Mouse (Mus musculus): ENCODE data around the gene Uso1. TPM values are rescaled to one million over a fixed set of nuclear protein-coding genes. Genes with fewer than 3 reads are reported as not detected.

Gene Uso1
- polyA plus RNA-seq, 1 experiment from 2014 or later, result 34.1 TPM

DNA sequence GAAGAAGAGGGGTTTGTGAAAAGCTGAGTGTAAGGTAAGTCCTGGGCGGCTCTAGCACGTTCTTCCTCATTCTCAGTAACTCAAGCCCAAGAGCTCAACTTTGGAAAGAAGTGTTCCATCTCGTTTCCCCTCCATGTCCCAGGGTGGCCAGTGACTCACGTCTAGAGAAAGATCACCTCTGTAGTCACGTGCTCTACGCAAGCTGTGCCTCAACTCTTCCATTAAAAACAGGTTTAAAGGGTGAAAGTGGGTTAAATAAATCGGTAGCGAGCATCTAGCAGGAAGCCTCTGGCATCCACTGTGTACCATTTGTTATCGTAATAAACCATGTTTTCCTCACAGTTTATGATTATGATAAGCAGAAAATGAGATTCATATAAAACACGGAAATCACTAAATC, 94.1 kb downstream of the Uso1 start:
- no peak for DNase-seq (ENCODE audit: low spot score)
- Histone ChIP-seq H3K4me2 (replicated peaks; ENCODE audit: low read depth, low read length) (no peak overlapping the region), H3K4me1 (replicated peaks; ENCODE audit: control insufficient read depth, insufficient read depth, low read length) (no peaks in the 10 kb centered on the region), H3K27me3 (ENCODE audit: control insufficient read depth, insufficient read depth, low read length) (no peaks in the 10 kb centered on the region), H3K9me3 (ENCODE audit: control insufficient read depth, low read length) (no peaks in the 10 kb centered on the region), H3K36me3 (ENCODE audit: control insufficient read depth, insufficient read depth, low read length) (no peaks in the 10 kb centered on the region), H3K4me3 (ENCODE audit: low read depth, low read length) (no peak overlapping the region), H3K27ac (ENCODE audit: low read depth, low read length) (no peak overlapping the region), H3K9ac (ENCODE audit: low read depth, low read length) (no peak overlapping the region)
- WGBS, result 82% methylated on average over 10 of the region's 10 CpGs
- ATAC-seq (ENCODE audit: low FRiP score), result no peak

- ATAC-seq (ENCODE audit: low FRiP score), result no peak
- 92% methylated on average over 4 of the region's 4 CpGs for WGBS
Observed at GRCm38 (mm10) chr5:92233366-92233765, 95.6 kb downstream of the Uso1 start.

GRCm38 (mm10) chr5:92234939-92235557, 97.3 kb downstream of the Uso1 start:
- Histone ChIP-seq H3K4me3 (ENCODE audit: low read depth, low read length) (no peak overlapping the region), H3K4me1 (replicated peaks; ENCODE audit: control insufficient read depth, insufficient read depth, low read length) (no peaks in the 10 kb centered on the region), H3K9ac (ENCODE audit: low read depth, low read length) (no peak overlapping the region), H3K9me3 (ENCODE audit: control insufficient read depth, low read length) (no peaks in the 10 kb centered on the region), H3K4me2 (replicated peaks; ENCODE audit: low read depth, low read length) (no peak overlapping the region), H3K27me3 (ENCODE audit: control insufficient read depth, insufficient read depth, low read length) (no peaks in the 10 kb centered on the region), H3K36me3 (ENCODE audit: control insufficient read depth, insufficient read depth, low read length) (no peaks in the 10 kb centered on the region), H3K27ac (ENCODE audit: low read depth, low read length) (no peak overlapping the region)
- ATAC-seq (ENCODE audit: low FRiP score) (no peak), DNase-seq (ENCODE audit: low spot score) (no peak)
- WGBS, result 60% methylated on average over 5 of the region's 5 CpGs

More at GRCm38 (mm10) chr5:92233366-92233765, 95.6 kb downstream of the Uso1 start:
- Histone ChIP-seq H3K9me3 (ENCODE audit: control insufficient read depth, low read length) (no peaks in the 10 kb centered on the region), H3K4me2 (replicated peaks; ENCODE audit: low read depth, low read length) (no peak overlapping the region), H3K27me3 (ENCODE audit: control insufficient read depth, insufficient read depth, low read length) (no peaks in the 10 kb centered on the region), H3K36me3 (ENCODE audit: control insufficient read depth, insufficient read depth, low read length) (no peaks in the 10 kb centered on the region), H3K4me3 (ENCODE audit: low read depth, low read length) (no peak overlapping the region), H3K27ac (ENCODE audit: low read depth, low read length) (no peak overlapping the region), H3K9ac (ENCODE audit: low read depth, low read length) (no peak overlapping the region), H3K4me1 (replicated peaks; ENCODE audit: control insufficient read depth, insufficient read depth, low read length) (no peaks in the 10 kb centered on the region)
- no peak for DNase-seq (ENCODE audit: low spot score)

DNA sequence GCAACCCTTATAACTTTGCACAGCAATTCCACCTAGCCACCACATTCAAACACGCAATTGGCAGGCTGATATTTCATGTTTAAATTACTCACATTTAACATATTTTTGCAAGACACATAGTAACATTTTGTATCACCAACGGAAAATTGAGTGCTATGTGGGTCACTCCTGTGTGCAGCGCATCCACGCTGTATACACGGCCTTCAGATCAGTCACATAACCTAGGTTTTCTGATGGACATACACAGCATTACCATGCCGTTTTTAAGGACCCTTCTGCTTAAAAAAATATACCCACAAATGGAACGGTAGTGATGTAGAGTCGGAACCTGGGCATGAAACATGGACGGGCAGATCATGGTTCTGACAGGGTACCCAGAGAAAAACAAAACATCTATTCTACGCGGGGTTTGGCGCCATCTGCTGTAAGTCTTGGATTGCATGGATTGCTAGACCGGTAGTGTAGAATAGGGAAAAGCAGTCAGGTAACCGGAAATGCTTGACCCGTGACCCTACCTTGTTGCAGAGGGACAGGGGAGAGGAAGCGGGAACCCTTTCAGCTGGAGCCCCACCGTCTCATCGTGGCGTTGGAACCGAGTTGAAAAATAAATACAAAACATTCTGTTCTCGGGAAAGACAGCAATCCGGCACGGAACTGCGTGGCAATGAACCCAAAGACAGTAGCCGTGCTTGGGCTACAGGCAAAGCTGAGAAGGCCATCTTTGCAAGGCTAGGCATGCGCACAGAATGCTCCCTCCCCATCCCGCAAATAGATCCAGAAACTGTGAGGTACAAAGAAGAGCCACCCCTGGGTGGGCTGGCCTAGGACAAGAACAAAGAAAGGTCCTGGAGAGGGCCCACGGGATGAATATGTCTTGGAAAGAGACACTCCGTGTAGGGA, 101.8 kb downstream of the Uso1 start:
- Histone ChIP-seq H3K36me3 (ENCODE audit: control insufficient read depth, insufficient read depth, low read length) (no peaks in the 10 kb centered on the region), H3K9ac (ENCODE audit: low read depth, low read length) (no peak overlapping the region), H3K9me3 (ENCODE audit: control insufficient read depth, low read length) (no peaks in the 10 kb centered on the region), H3K27ac (ENCODE audit: low read depth, low read length) (no peak overlapping the region), H3K4me3 (ENCODE audit: low read depth, low read length) (no peak overlapping the region), H3K27me3 (ENCODE audit: control insufficient read depth, insufficient read depth, low read length) (no peaks in the 10 kb centered on the region), H3K4me2 (replicated peaks; ENCODE audit: low read depth, low read length) (peak overlapping the region; percentile 25; the same call in 1 of the 2 replicates), H3K4me1 (replicated peaks; ENCODE audit: control insufficient read depth, insufficient read depth, low read length) (no peaks in the 10 kb centered on the region)
- WGBS, result 45% methylated on average over 29 of the region's 29 CpGs
- DNase-seq (ENCODE audit: low spot score) (peak; percentile 78), ATAC-seq (ENCODE audit: low FRiP score) (peak; percentile 65; the same call in 1 of the 2 replicates)

- H3K27ac ChIP-seq (ENCODE audit: low read depth, low read length), result no peak overlapping the region
- no peaks in the 10 kb centered on the region for H3K36me3 ChIP-seq (ENCODE audit: control insufficient read depth, insufficient read depth, low read length)
- no peaks in the 10 kb centered on the region for H3K4me1 ChIP-seq (replicated peaks; ENCODE audit: control insufficient read depth, insufficient read depth, low read length)
- ATAC-seq (ENCODE audit: low FRiP score) (no peak), DNase-seq (ENCODE audit: low spot score) (no peak)
- H3K4me3 ChIP-seq (ENCODE audit: low read depth, low read length), result no peak overlapping the region
- 93% methylated on average over 12 of the region's 12 CpGs for WGBS
- H3K9me3 ChIP-seq (ENCODE audit: control insufficient read depth, low read length), result no peaks in the 10 kb centered on the region
- H3K9ac ChIP-seq (ENCODE audit: low read depth, low read length), result no peak overlapping the region
- H3K27me3 ChIP-seq (ENCODE audit: control insufficient read depth, insufficient read depth, low read length), result no peaks in the 10 kb centered on the region
- no peak overlapping the region for H3K4me2 ChIP-seq (replicated peaks; ENCODE audit: low read depth, low read length)
Observed at GRCm38 (mm10) chr5:92240769-92241168, 103.0 kb downstream of the Uso1 start.

GRCm38 (mm10) chr5:92244900-92245299, 107.2 kb downstream of the Uso1 start:
- H3K4me2 ChIP-seq (replicated peaks; ENCODE audit: low read depth, low read length), result no peak overlapping the region
- 92% methylated on average over 2 of the region's 2 CpGs for WGBS
- H3K36me3 ChIP-seq (ENCODE audit: control insufficient read depth, insufficient read depth, low read length), result no peaks in the 10 kb centered on the region
- no peak for ATAC-seq (ENCODE audit: low FRiP score)
- no peaks in the 10 kb centered on the region for H3K27me3 ChIP-seq (ENCODE audit: control insufficient read depth, insufficient read depth, low read length)
- H3K27ac ChIP-seq (ENCODE audit: low read depth, low read length), result no peak overlapping the region
- no peaks in the 10 kb centered on the region for H3K4me1 ChIP-seq (replicated peaks; ENCODE audit: control insufficient read depth, insufficient read depth, low read length)
- no peaks in the 10 kb centered on the region for H3K9me3 ChIP-seq (ENCODE audit: control insufficient read depth, low read length)
- H3K9ac ChIP-seq (ENCODE audit: low read depth, low read length), result no peak overlapping the region
- no peak overlapping the region for H3K4me3 ChIP-seq (ENCODE audit: low read depth, low read length)
- no peak for DNase-seq (ENCODE audit: low spot score)

DNA sequence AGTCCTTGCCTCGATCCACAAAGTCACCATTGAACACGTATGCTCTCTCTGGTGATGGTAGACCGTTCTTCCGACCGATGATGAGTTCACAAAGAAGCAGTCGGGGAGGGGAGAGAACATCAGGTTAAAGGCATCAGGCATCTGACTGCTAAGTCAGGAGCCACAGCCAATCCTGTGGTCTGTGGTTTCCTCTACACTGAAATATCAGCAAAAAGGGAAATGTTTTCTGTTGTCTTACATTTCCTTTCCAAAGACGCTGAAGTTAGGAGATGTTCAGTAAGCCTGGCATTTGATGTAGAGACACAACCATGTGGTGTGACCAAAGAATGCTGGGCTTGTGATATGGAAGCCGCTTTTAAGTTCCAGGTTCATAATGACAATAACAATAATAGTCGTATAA, 107.7 kb downstream of the Uso1 start:
- DNase-seq (ENCODE audit: low spot score), result no peak
- no peak overlapping the region for H3K9ac ChIP-seq (ENCODE audit: low read depth, low read length)
- H3K4me2 ChIP-seq (replicated peaks; ENCODE audit: low read depth, low read length), result no peak overlapping the region
- H3K36me3 ChIP-seq (ENCODE audit: control insufficient read depth, insufficient read depth, low read length), result no peaks in the 10 kb centered on the region
- H3K27me3 ChIP-seq (ENCODE audit: control insufficient read depth, insufficient read depth, low read length), result no peaks in the 10 kb centered on the region
- ATAC-seq (ENCODE audit: low FRiP score), result no peak
- H3K27ac ChIP-seq (ENCODE audit: low read depth, low read length), result no peak overlapping the region
- H3K9me3 ChIP-seq (ENCODE audit: control insufficient read depth, low read length), result no peaks in the 10 kb centered on the region
- H3K4me3 ChIP-seq (ENCODE audit: low read depth, low read length), result no peak overlapping the region
- H3K4me1 ChIP-seq (replicated peaks; ENCODE audit: control insufficient read depth, insufficient read depth, low read length), result no peaks in the 10 kb centered on the region
- 94% methylated on average over 9 of the region's 9 CpGs for WGBS

- Histone ChIP-seq H3K36me3 (ENCODE audit: control insufficient read depth, insufficient read depth, low read length) (no peaks in the 10 kb centered on the region), H3K4me1 (replicated peaks; ENCODE audit: control insufficient read depth, insufficient read depth, low read length) (no peaks in the 10 kb centered on the region), H3K27me3 (ENCODE audit: control insufficient read depth, insufficient read depth, low read length) (no peaks in the 10 kb centered on the region), H3K27ac (ENCODE audit: low read depth, low read length) (no peak overlapping the region), H3K9me3 (ENCODE audit: control insufficient read depth, low read length) (no peaks in the 10 kb centered on the region), H3K4me2 (replicated peaks; ENCODE audit: low read depth, low read length) (no peak overlapping the region), H3K9ac (ENCODE audit: low read depth, low read length) (no peak overlapping the region), H3K4me3 (ENCODE audit: low read depth, low read length) (no peak overlapping the region)
- 89% methylated on average over 11 of the region's 11 CpGs for WGBS
- ATAC-seq (ENCODE audit: low FRiP score) (no peak), DNase-seq (ENCODE audit: low spot score) (no peak)
Observed at GRCm38 (mm10) chr5:92248614-92249013, 110.9 kb downstream of the Uso1 start.

- Histone ChIP-seq H3K27me3 (ENCODE audit: control insufficient read depth, insufficient read depth, low read length) (no peaks in the 10 kb centered on the region), H3K9ac (ENCODE audit: low read depth, low read length) (no peak overlapping the region), H3K4me2 (replicated peaks; ENCODE audit: low read depth, low read length) (no peak overlapping the region), H3K36me3 (ENCODE audit: control insufficient read depth, insufficient read depth, low read length) (no peaks in the 10 kb centered on the region), H3K27ac (ENCODE audit: low read depth, low read length) (no peak overlapping the region), H3K4me1 (replicated peaks; ENCODE audit: control insufficient read depth, insufficient read depth, low read length) (no peaks in the 10 kb centered on the region), H3K9me3 (ENCODE audit: control insufficient read depth, low read length) (no peaks in the 10 kb centered on the region), H3K4me3 (ENCODE audit: low read depth, low read length) (no peak overlapping the region)
- WGBS, result 92% methylated on average over 6 of the region's 6 CpGs
- DNase-seq (ENCODE audit: low spot score) (no peak), ATAC-seq (ENCODE audit: low FRiP score) (no peak)
Observed at GRCm38 (mm10) chr5:92252031-92252430, 114.3 kb downstream of the Uso1 start.
